In genomic region chr17:45402601-45403000, GRCm38 (mm10) we compare ENCODE assay signal across 14 mouse cellular contexts. TPM values are rescaled to one million over a fixed set of nuclear protein-coding genes. Genes with fewer than 3 reads are reported as not detected.
A peak's percentile ranks its signal among the peaks of the same experiment; 100 is the strongest.
DNase-seq lines count a peak whose midpoint lies in the region; ATAC-seq and TF ChIP-seq lines count a peak whose summit lies in the region.
"Had no signal": no experiment of that assay in that cellular context is flagged by ENCODE, and none has a peak within 500 bp of the region (broad histone marks: within the 10 kb centered on the region; RNA-seq: fewer than 3 reads in every experiment).

No protein-coding gene starts in this region.

- TF ChIP-seq EP300 in stomach, postnatal 0 days (optimal IDR thresholded peaks at IDR 0.05), result no peak

- no peak overlapping the region for H3K4me3 ChIP-seq in hindbrain, embryonic 13.5 days
- no peak overlapping the region for H3K4me3 ChIP-seq in hindbrain, embryonic 16.5 days (ENCODE audit: low read length)
- no peak overlapping the region for H3K4me3 ChIP-seq in midbrain, embryonic 15.5 days
- H3K4me3 ChIP-seq in midbrain, embryonic 14.5 days (replicated peaks; ENCODE audit: low read depth, low read length), result no peak overlapping the region
- H3K4me3 ChIP-seq in kidney, embryonic 16.5 days (ENCODE audit: low read length), result no peak overlapping the region
- no peak overlapping the region for H3K4me3 ChIP-seq in stomach, postnatal 0 days (ENCODE audit: low read depth, low read length)
- H3K4me3 ChIP-seq: heart, embryonic 10.5 days; hindbrain, embryonic 12.5 days; lung, embryonic 15.5 days; neural tube, embryonic 13.5 days had no signal

- ATAC-seq in hindbrain, embryonic 13.5 days (ENCODE audit: low FRiP score), result no peak
- ATAC-seq in hindbrain, embryonic 16.5 days, result no peak
- 0 out of 2 replicates have a peak, but pooled peaks have one; percentile 30 for ATAC-seq in midbrain, embryonic 15.5 days (replicated peaks)
- no peak for ATAC-seq in midbrain, embryonic 14.5 days (ENCODE audit: low FRiP score, low TSS enrichment)
- ATAC-seq in kidney, embryonic 16.5 days (ENCODE audit: low FRiP score, low TSS enrichment), result no peak
- ATAC-seq in stomach, postnatal 0 days (ENCODE audit: low FRiP score, low TSS enrichment), result no peak
- no peak for ATAC-seq in frontal cortex, adult (ENCODE audit: low TSS enrichment)

- no peaks in the 10 kb centered on the region for H3K27me3 ChIP-seq in hindbrain, embryonic 13.5 days
- H3K27me3 ChIP-seq in hindbrain, embryonic 16.5 days (replicated peaks; ENCODE audit: control insufficient read depth, insufficient read depth, low read length), result no peaks in the 10 kb centered on the region
- H3K27me3 ChIP-seq in midbrain, embryonic 15.5 days (replicated peaks), result no peaks in the 10 kb centered on the region
- no peaks in the 10 kb centered on the region for H3K27me3 ChIP-seq in midbrain, embryonic 14.5 days (ENCODE audit: control insufficient read depth, insufficient read depth, low read length)
- H3K27me3 ChIP-seq in kidney, embryonic 16.5 days (ENCODE audit: insufficient read depth, low read length), result no peaks in the 10 kb centered on the region
- H3K27me3 ChIP-seq in stomach, postnatal 0 days (ENCODE audit: control insufficient read depth, insufficient read depth, low read length), result no peaks in the 10 kb centered on the region
- H3K27me3 ChIP-seq: hindbrain, embryonic 12.5 days; lung, embryonic 15.5 days; neural tube, embryonic 13.5 days had no signal

- H3K36me3 ChIP-seq in hindbrain, embryonic 13.5 days, result peaks cover 42% of the 10 kb centered on the region
- H3K36me3 ChIP-seq in hindbrain, embryonic 16.5 days (ENCODE audit: control insufficient read depth, insufficient read depth, low read length), result peaks cover 15% of the 10 kb centered on the region
- peaks cover 18% of the 10 kb centered on the region for H3K36me3 ChIP-seq in midbrain, embryonic 15.5 days (replicated peaks)
- H3K36me3 ChIP-seq in midbrain, embryonic 14.5 days (ENCODE audit: control insufficient read depth, insufficient read depth, low read length), result peaks cover 45% of the 10 kb centered on the region
- H3K36me3 ChIP-seq in kidney, embryonic 16.5 days (ENCODE audit: insufficient read depth, low read length), result peaks cover 36% of the 10 kb centered on the region
- H3K36me3 ChIP-seq in stomach, postnatal 0 days (ENCODE audit: control insufficient read depth, insufficient read depth, low read length), result peaks cover 6% of the 10 kb centered on the region

- H3K4me2 ChIP-seq in hindbrain, embryonic 13.5 days, result no peak overlapping the region
- H3K4me2 ChIP-seq in hindbrain, embryonic 16.5 days (ENCODE audit: low read length), result no peak overlapping the region
- H3K4me2 ChIP-seq in midbrain, embryonic 15.5 days, result no peak overlapping the region
- no peak overlapping the region for H3K4me2 ChIP-seq in midbrain, embryonic 14.5 days (ENCODE audit: low read length)
- H3K4me2 ChIP-seq in kidney, embryonic 16.5 days (replicated peaks; ENCODE audit: low read depth, low read length), result no peak overlapping the region
- no peak overlapping the region for H3K4me2 ChIP-seq in stomach, postnatal 0 days (replicated peaks; ENCODE audit: low read depth)
- H3K4me2 ChIP-seq: hindbrain, embryonic 12.5 days; lung, embryonic 15.5 days; neural tube, embryonic 13.5 days had no signal

- H3K27ac ChIP-seq in hindbrain, embryonic 13.5 days, result 0 out of 2 replicates have a peak overlapping the region, but pooled peaks have one; percentile 18
- H3K27ac ChIP-seq in hindbrain, embryonic 16.5 days (ENCODE audit: low read depth, low read length), result no peak overlapping the region
- no peak overlapping the region for H3K27ac ChIP-seq in midbrain, embryonic 15.5 days
- H3K27ac ChIP-seq in midbrain, embryonic 14.5 days (replicated peaks; ENCODE audit: low read depth, low read length), result no peak overlapping the region
- H3K27ac ChIP-seq in kidney, embryonic 16.5 days (ENCODE audit: low read length), result peak overlapping the region; percentile 14; the same call in 1 of the 2 replicates
- peak overlapping the region; percentile 20; the same call in 1 of the 2 replicates for H3K27ac ChIP-seq in stomach, postnatal 0 days (replicated peaks)
- H3K27ac ChIP-seq: heart, embryonic 10.5 days; hindbrain, embryonic 12.5 days; lung, embryonic 15.5 days; neural tube, embryonic 13.5 days had no signal

- no peak for DNase-seq in midbrain, embryonic 14.5 days
- DNase-seq in stomach, postnatal 0 days (ENCODE audit: low spot score), result no peak
- no peak for DNase-seq in right cerebral cortex, postnatal 10 days (ENCODE audit: low spot score in 2 of 2)
- DNase-seq: adrenal gland, postnatal 25 days had no signal

- H3K9me3 ChIP-seq in hindbrain, embryonic 13.5 days, result no peaks in the 10 kb centered on the region
- no peaks in the 10 kb centered on the region for H3K9me3 ChIP-seq in hindbrain, embryonic 16.5 days (ENCODE audit: control insufficient read depth, low read length)
- no peaks in the 10 kb centered on the region for H3K9me3 ChIP-seq in midbrain, embryonic 15.5 days
- no peaks in the 10 kb centered on the region for H3K9me3 ChIP-seq in midbrain, embryonic 14.5 days (ENCODE audit: control insufficient read depth, low read length)
- H3K9me3 ChIP-seq in kidney, embryonic 16.5 days (ENCODE audit: low read length), result no peaks in the 10 kb centered on the region
- H3K9me3 ChIP-seq in stomach, postnatal 0 days (ENCODE audit: control insufficient read depth, low read length), result no peaks in the 10 kb centered on the region
- H3K9me3 ChIP-seq: G1E; heart, embryonic 10.5 days; hindbrain, embryonic 12.5 days; lung, embryonic 15.5 days; neural tube, embryonic 13.5 days had no signal

- 0 out of 2 replicates have a peak, but pooled peaks cover 3% of the 10 kb centered on the region for H3K4me1 ChIP-seq in hindbrain, embryonic 13.5 days (replicated peaks)
- H3K4me1 ChIP-seq in hindbrain, embryonic 16.5 days (ENCODE audit: control insufficient read depth, insufficient read depth, low read depth, low read length), result no peaks in the 10 kb centered on the region
- peaks cover 4% of the 10 kb centered on the region; the same call in 1 of the 2 replicates for H3K4me1 ChIP-seq in midbrain, embryonic 15.5 days
- no peaks in the 10 kb centered on the region for H3K4me1 ChIP-seq in midbrain, embryonic 14.5 days (ENCODE audit: control insufficient read depth, insufficient read depth, low read length)
- no peaks in the 10 kb centered on the region; the same call in 1 of the 2 replicates for H3K4me1 ChIP-seq in kidney, embryonic 16.5 days (ENCODE audit: insufficient read depth, low read length)
- H3K4me1 ChIP-seq in stomach, postnatal 0 days (replicated peaks; ENCODE audit: control insufficient read depth, insufficient read depth), result no peaks in the 10 kb centered on the region
- H3K4me1 ChIP-seq: hindbrain, embryonic 12.5 days had no signal

- no peak for TF ChIP-seq CTCF in stomach, postnatal 0 days (IDR thresholded peaks at IDR 0.05; ENCODE audit: low read depth)

- 85% methylated on average over 3 of the region's 3 CpGs for WGBS in hindbrain, embryonic 13.5 days
- WGBS in hindbrain, embryonic 16.5 days, result 79% methylated on average over 3 of the region's 3 CpGs
- WGBS in midbrain, embryonic 15.5 days, result 78% methylated on average over 3 of the region's 3 CpGs
- WGBS in midbrain, embryonic 14.5 days, result 88% methylated on average over 3 of the region's 3 CpGs
- 74% methylated on average over 3 of the region's 3 CpGs for WGBS in kidney, embryonic 16.5 days
- WGBS in stomach, postnatal 0 days, result 47% methylated on average over 3 of the region's 3 CpGs

- H3K9ac ChIP-seq in hindbrain, embryonic 13.5 days, result no peak overlapping the region
- no peak overlapping the region for H3K9ac ChIP-seq in hindbrain, embryonic 16.5 days (ENCODE audit: low read depth, low read length)
- H3K9ac ChIP-seq in midbrain, embryonic 15.5 days, result no peak overlapping the region
- no peak overlapping the region for H3K9ac ChIP-seq in midbrain, embryonic 14.5 days (replicated peaks; ENCODE audit: low read length)
- no peak overlapping the region for H3K9ac ChIP-seq in kidney, embryonic 16.5 days (replicated peaks; ENCODE audit: low read length)
- H3K9ac ChIP-seq in stomach, postnatal 0 days (ENCODE audit: low read length), result no peak overlapping the region
- H3K9ac ChIP-seq: hindbrain, embryonic 12.5 days; lung, embryonic 15.5 days; neural tube, embryonic 13.5 days had no signal

RNA-seq across cellular contexts. Expression of gene Cdc5l, which starts 30.9 kb away (rescaled TPM):
- polyA plus RNA-seq in hindbrain, embryonic 13.5 days (2015; fragmentation: Nextera tagmentation; extraction: Ambion mirVana), result 67.9 and 68.7 TPM in 2 replicates
- polyA plus RNA-seq in hindbrain, embryonic 16.5 days (2015; fragmentation: Nextera tagmentation; extraction: Ambion mirVana), result 54.7 and 57.0 TPM in 2 replicates
- polyA plus RNA-seq in midbrain, embryonic 15.5 days (2015; fragmentation: Nextera tagmentation; extraction: Ambion mirVana), result 61.3 and 62.1 TPM in 2 replicates
- 60.0 and 69.9 TPM in 2 replicates for polyA plus RNA-seq in midbrain, embryonic 14.5 days (2014; fragmentation: Nextera tagmentation; extraction: Ambion mirVana)
- polyA plus RNA-seq in kidney, embryonic 16.5 days (2015; fragmentation: Nextera tagmentation; extraction: Ambion mirVana), result 57.6 and 65.0 TPM in 2 replicates
- 28.9 and 31.8 TPM in 2 replicates for polyA plus RNA-seq in stomach, postnatal 0 days (2015; fragmentation: Nextera tagmentation; extraction: Ambion mirVana)

Comparison
In these comparisons a context has a peak if more than half of its experiments do, and no peak if none do; other contexts are left out.
1. H3K27ac ChIP-seq: peak in hindbrain, embryonic 13.5 days (single experiment), kidney, embryonic 16.5 days (single experiment) and stomach, postnatal 0 days (single experiment); none in hindbrain, embryonic 16.5 days (single experiment), midbrain, embryonic 15.5 days (single experiment) and midbrain, embryonic 14.5 days (single experiment).